Mouse (Mus musculus) ES-E14 (cell line): ENCODE results near the gene Foxn3. TPM values are rescaled to one million over a fixed set of nuclear protein-coding genes. Genes with fewer than 3 reads are reported as not detected.

Source experiments
- DNase-seq: peaks from one replicate; pipeline ENCODE4 v3.0.0-alpha.2; 2013; ENCODE audit warnings: low read depth, low spot score
- H3K27ac ChIP-seq: 2 replicates; pipeline ENCODE4 v1.5.1; 2012; ENCODE audit warnings: low read depth, mild to moderate bottlenecking, low read length, moderate library complexity, mixed read lengths; ENCODE audit not compliant: poor library complexity, insufficient read depth, severe bottlenecking
- H3K36me3 ChIP-seq: 2 replicates; pipeline ENCODE4 v1.6.1; 2012; ENCODE audit warnings: mild to moderate bottlenecking, low read length, moderate library complexity, mixed read lengths; ENCODE audit not compliant: control insufficient read depth, poor library complexity, insufficient read depth, severe bottlenecking
- H3K4me1 ChIP-seq, 2 experiments: fragments of 150-350 bp in 1 of 2; sonication (generic) in 1 of 2; 2 replicates each; pipeline ENCODE4 v1.6.1; 2012; ENCODE audit warnings: low read length in 2 of 2, mild to moderate bottlenecking in 1 of 2, mixed read lengths in 1 of 2; ENCODE audit not compliant: control insufficient read depth in 2 of 2, insufficient read depth in 2 of 2, poor library complexity in 1 of 2
- H3K4me3 ChIP-seq, 2 experiments: fragments of 150-350 bp in 1 of 2; sonication (generic) in 1 of 2; 2 replicates each; pipeline ENCODE4 v1.5.1; 2012; ENCODE audit warnings: low read length in 2 of 2, low read depth in 1 of 2, mild to moderate bottlenecking in 1 of 2, mixed read lengths in 1 of 2; ENCODE audit not compliant: insufficient read depth in 1 of 2, poor library complexity in 1 of 2, severe bottlenecking in 1 of 2
- H3K9ac ChIP-seq: 2 replicates; pipeline ENCODE4 v1.6.1; 2012; ENCODE audit warnings: low read depth, mild to moderate bottlenecking, low read length, mixed read lengths; ENCODE audit not compliant: poor library complexity, insufficient read depth, severe bottlenecking
- H3K9me3 ChIP-seq: fragments of 150-350 bp; sonication (generic); 2 replicates; pipeline ENCODE4 v1.6.1; 2012; ENCODE audit warnings: low read depth, mild to moderate bottlenecking, low read length; ENCODE audit not compliant: control insufficient read depth, insufficient read depth
- CHD2 ChIP-seq: IDR thresholded peaks from 2 replicates; pipeline ENCODE4 v1.6.1; 2014; ENCODE audit warnings: mild to moderate bottlenecking, low read depth, low read length, inconsistent platforms
- HCFC1 ChIP-seq: IDR thresholded peaks from 2 replicates; pipeline ENCODE4 v1.6.1; 2012; ENCODE audit warnings: low read length, inconsistent platforms, borderline replicate concordance; ENCODE audit not compliant: insufficient read depth
- MAFK ChIP-seq: IDR thresholded peaks from 2 replicates; pipeline ENCODE4 v1.6.1; 2014; ENCODE audit warnings: mild to moderate bottlenecking, low read depth, low read length, inconsistent platforms; ENCODE audit not compliant: insufficient read depth
- ZC3H11A ChIP-seq: IDR thresholded peaks from 2 replicates; pipeline ENCODE4 v1.6.1; 2012; ENCODE audit warnings: low read depth, mild to moderate bottlenecking, inconsistent platforms, low read length, borderline replicate concordance
- ZNF384 ChIP-seq: IDR thresholded peaks from 2 replicates; pipeline ENCODE4 v1.6.1; 2012; ENCODE audit warnings: low read depth, low read length, inconsistent platforms
- in situ Hi-C, 2 experiments: fragments of 600-800 bp; cut with MboI; formaldehyde crosslinking; loops; one replicate each; pipeline ENCODE4 v1.15.1; 2025; ENCODE audit warnings: low sequenced_read_pairs in 2 of 2, inconsistent platforms in 1 of 2; ENCODE audit not compliant: unreplicated experiment in 2 of 2
- total RNA-seq: library from RNA; depleted of rRNA; stranded (reverse); fragments of 300-350 nt; gene quantifications from 2 replicates; pipeline ENCODE4 v1.2.3, GENCODE M21; 2012

Foxn3 gene
- total RNA-seq, 1 experiment = 34.6 TPM

GRCm38 (mm10) chr12:99305324-99305723 lies 258.1 kb downstream of the Foxn3 start:
- Histone ChIP-seq H3K4me1 (peaks cover 2 to 16% of the 10 kb centered on the region in 2 experiments; a peak in 3 of 4 replicates), H3K9me3 (no peaks in the 10 kb centered on the region), H3K4me3 (no peak overlapping the region), H3K9ac (no peak overlapping the region), H3K27ac (no peak overlapping the region), H3K36me3 (no peaks in the 10 kb centered on the region)
- TF ChIP-seq ZNF384 (no peak), ZC3H11A (no peak), CHD2 (no peak), HCFC1 (no peak), MAFK (no peak)
- no peak for DNase-seq
- in situ Hi-C loops = no loop called here

- Histone ChIP-seq H3K9me3 (no peaks in the 10 kb centered on the region), H3K36me3 (no peaks in the 10 kb centered on the region), H3K4me1 (peaks cover 7 to 16% of the 10 kb centered on the region in 2 experiments), H3K4me3 (no peak overlapping the region), H3K27ac (no peak overlapping the region), H3K9ac (no peak overlapping the region)
- TF ChIP-seq HCFC1 = no peak
- TF ChIP-seq MAFK = no peak
- no peak for TF ChIP-seq ZC3H11A
- TF ChIP-seq ZNF384 = no peak
- TF ChIP-seq CHD2 = no peak
- DNase-seq = no peak
- in situ Hi-C loops = no loop called here
These were observed 259.3 kb downstream of the Foxn3 start for GRCm38 (mm10) chr12:99304056-99304455.

DNA sequence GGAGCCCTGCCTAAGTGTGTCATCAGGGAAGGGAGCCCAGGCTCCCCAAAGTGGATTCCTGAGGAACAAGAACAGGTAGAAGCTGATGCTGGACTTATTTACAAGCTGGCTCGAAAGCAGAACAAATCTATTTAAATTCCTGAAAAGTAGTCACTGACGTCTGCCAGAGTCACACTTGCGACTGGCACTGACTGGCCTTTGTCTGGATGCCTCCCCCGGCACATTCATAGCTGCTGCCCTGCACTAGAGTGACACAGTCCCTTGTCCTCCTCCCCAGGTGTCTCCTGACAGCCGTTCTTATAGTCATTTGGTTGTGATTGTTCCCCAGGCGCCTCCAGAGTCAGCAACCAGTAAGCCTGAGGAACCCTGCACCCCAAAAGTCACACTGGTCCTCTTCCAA lies 259.8 kb downstream of the Foxn3 start:
- in situ Hi-C loops = no loop called here
- no peak for DNase-seq
- no peak overlapping the region for H3K4me3 ChIP-seq
- H3K9ac ChIP-seq = no peak overlapping the region
- TF ChIP-seq ZNF384 = no peak
- TF ChIP-seq CHD2 = no peak
- TF ChIP-seq MAFK = no peak
- no peak for TF ChIP-seq ZC3H11A
- no peak for TF ChIP-seq HCFC1
- H3K9me3 ChIP-seq = no peaks in the 10 kb centered on the region
- no peaks in the 10 kb centered on the region for H3K36me3 ChIP-seq
- peaks cover 7 to 21% of the 10 kb centered on the region in 2 experiments for H3K4me1 ChIP-seq
- H3K27ac ChIP-seq = no peak overlapping the region

- TF ChIP-seq ZNF384 = no peak
- peak; percentile 53; the same call in 1 of the 2 replicates for TF ChIP-seq CHD2
- TF ChIP-seq HCFC1 = no peak
- TF ChIP-seq ZC3H11A = no peak
- peak; percentile 67 for TF ChIP-seq MAFK
- no peaks in the 10 kb centered on the region for H3K9me3 ChIP-seq
- H3K9ac ChIP-seq = no peak overlapping the region
- no peak overlapping the region for H3K27ac ChIP-seq
- peak; percentile 73 for DNase-seq
- no peaks in the 10 kb centered on the region for H3K36me3 ChIP-seq
- peaks cover 5 to 20% of the 10 kb centered on the region in 2 experiments for H3K4me1 ChIP-seq
- H3K4me3 ChIP-seq = no peak overlapping the region
- in situ Hi-C loops = no loop called here
These were observed 263.5 kb downstream of the Foxn3 start for GRCm38 (mm10) chr12:99299900-99300299.
